In genomic region chr6:91307972-91308371, GRCm38 (mm10) we compare ENCODE assay signal across 9 mouse cellular contexts.
DNase-seq lines count a peak whose midpoint lies in the region; ATAC-seq and TF ChIP-seq lines count a peak whose summit lies in the region.
"Had no signal": no experiment of that assay in that cellular context is flagged by ENCODE, and none has a peak within 500 bp of the region (broad histone marks: within the 10 kb centered on the region; RNA-seq: fewer than 3 reads in every experiment).

No protein-coding gene starts in this region.

- H3K27me3 ChIP-seq in kidney, embryonic 15.5 days: no peaks in the 10 kb centered on the region
- no peaks in the 10 kb centered on the region for H3K27me3 ChIP-seq in forebrain, postnatal 0 days (ENCODE audit: insufficient read depth, low read length)
- H3K27me3 ChIP-seq: Patski had no signal

- no peaks in the 10 kb centered on the region for H3K4me1 ChIP-seq in kidney, embryonic 15.5 days
- H3K4me1 ChIP-seq in forebrain, postnatal 0 days (ENCODE audit: insufficient read depth): 0 out of 2 replicates have a peak, but pooled peaks cover 4% of the 10 kb centered on the region

- H3K27ac ChIP-seq in kidney, embryonic 15.5 days: no peak overlapping the region
- H3K27ac ChIP-seq in forebrain, postnatal 0 days (ENCODE audit: low read depth, low read length): peak overlapping the region; percentile 35; the same call in 1 of the 2 replicates

- no peak for TF ChIP-seq CTCF in forebrain, postnatal 0 days (IDR thresholded peaks at IDR 0.05; ENCODE audit: low read depth)

- ATAC-seq in cerebellum, adult (ENCODE audit: insufficient number of reproducible peaks, low FRiP score, low TSS enrichment): peak; percentile 52
- no peak for ATAC-seq in kidney, embryonic 15.5 days (replicated peaks; ENCODE audit: low FRiP score)
- ATAC-seq in forebrain, postnatal 0 days: peak; percentile 88
- ATAC-seq: Patski had no signal

- no peaks in the 10 kb centered on the region for H3K9me3 ChIP-seq in kidney, embryonic 15.5 days (replicated peaks)
- no peaks in the 10 kb centered on the region for H3K9me3 ChIP-seq in forebrain, postnatal 0 days (ENCODE audit: low read length)

- no peak overlapping the region for H3K4me2 ChIP-seq in kidney, embryonic 15.5 days
- H3K4me2 ChIP-seq in forebrain, postnatal 0 days (ENCODE audit: low read depth): no peak overlapping the region

- 44% methylated on average over 1 of the region's 1 CpGs for whole genome bisulfite sequencing in kidney, embryonic 15.5 days
- WGBS in forebrain, postnatal 0 days: 21% methylated on average over 1 of the region's 1 CpGs

- H3K4me3 ChIP-seq in kidney, embryonic 15.5 days (replicated peaks): no peak overlapping the region
- no peak overlapping the region for H3K4me3 ChIP-seq in forebrain, postnatal 0 days (ENCODE audit: low read depth, low read length)

- no peak overlapping the region for H3K9ac ChIP-seq in kidney, embryonic 15.5 days
- H3K9ac ChIP-seq in forebrain, postnatal 0 days: no peak overlapping the region

- DNase-seq in cerebellum, adult 11 months: no peak
- DNase-seq in kidney, postnatal 10 days: peak; percentile 24
- DNase-seq in forebrain, postnatal 0 days: peak; percentile 74
- DNase-seq in lung, postnatal 36 days: peak; percentile 88
- no peak for DNase-seq in right cerebral cortex, postnatal 36 days (ENCODE audit: low spot score in 2 of 2)
- DNase-seq in heart, postnatal 4 days: no peak

- no peaks in the 10 kb centered on the region for H3K36me3 ChIP-seq in kidney, embryonic 15.5 days
- H3K36me3 ChIP-seq in forebrain, postnatal 0 days (ENCODE audit: insufficient read depth): no peaks in the 10 kb centered on the region

Comparison
In these comparisons a context has a peak if more than half of its experiments do, and no peak if none do; other contexts are left out.
1. DNase-seq: peak in kidney, postnatal 10 days (single experiment), forebrain, postnatal 0 days (single experiment) and lung, postnatal 36 days (single experiment); none in cerebellum, adult 11 months (single experiment), right cerebral cortex, postnatal 36 days (0 of 2) and heart, postnatal 4 days (single experiment).